Mouse (Mus musculus) megakaryocyte, embryonic 14.5 days (primary cell): Measurements from ENCODE around the gene Bag1.

Experiments used
- FLI1 ChIP-seq: IDR thresholded peaks from 2 replicates; pipeline ENCODE4 v1.6.1; 2012; ENCODE audit warnings: low read length, inconsistent platforms, mixed read lengths
- GATA1 ChIP-seq: IDR thresholded peaks from 3 replicates; pipeline ENCODE4 v1.6.1; 2012; ENCODE audit warnings: mixed read lengths, low read length, inconsistent platforms, borderline replicate concordance

DNA sequence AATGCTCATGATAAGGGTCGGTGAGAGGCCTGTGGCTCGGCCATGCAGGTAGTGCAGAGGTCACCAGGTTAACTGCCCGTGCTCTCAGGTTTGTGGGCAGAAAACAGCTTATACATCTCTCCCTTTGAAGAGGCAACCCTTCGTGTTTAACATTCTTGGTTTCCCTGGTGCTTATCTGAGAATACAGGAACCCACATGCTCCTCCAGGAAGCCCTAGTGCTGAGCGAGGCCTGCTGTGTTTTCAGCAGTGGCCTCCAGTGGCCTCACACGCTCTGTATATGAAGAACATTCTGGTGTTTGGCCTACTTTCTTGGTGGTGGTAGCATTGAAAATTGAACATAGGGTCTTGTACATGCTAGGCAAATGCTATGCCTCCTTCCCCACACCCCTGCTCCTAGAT lies 7.8 kb upstream of the Bag1 start:
- TF ChIP-seq GATA1: no peak
- TF ChIP-seq FLI1: no peak
